Mouse (Mus musculus) lung, postnatal 25 days (tissue): ENCODE results near the gene Ss18l2.

ENCODE experiments used
- DNase-seq: peaks from one replicate; pipeline ENCODE4 v3.0.0; 2022; ENCODE audit warnings: low spot score

Ss18l2 gene

GRCm38 (mm10) chr9:121759091-121760081, 49.3 kb downstream of the Ss18l2 start, which contains the start of gene Zfp651:
Gene Zfp651, plus strand, starts transcription at chr9:121759330.
- peak; percentile 34 for DNase-seq

- peak; percentile 60 for DNase-seq
Observed at GRCm38 (mm10) chr9:121760271-121761090, 50.4 kb downstream of the Ss18l2 start.

- DNase-seq = no peak
Observed at GRCm38 (mm10) chr9:121761091-121761665, 51.0 kb downstream of the Ss18l2 start.

GRCm38 (mm10) chr9:121761787-121762186, 51.7 kb downstream of the Ss18l2 start:
- no peak for DNase-seq

GRCm38 (mm10) chr9:121762248-121762647, 52.1 kb downstream of the Ss18l2 start:
- no peak for DNase-seq

GRCm38 (mm10) chr9:121762761-121763160, 52.6 kb downstream of the Ss18l2 start:
- no peak for DNase-seq
